Mouse (Mus musculus) kidney, embryonic 14.5 days (tissue): ENCODE measurements around the gene Pnkd. TPM values are rescaled to one million over a fixed set of nuclear protein-coding genes. Genes with fewer than 3 reads are reported as not detected.

Source experiments
- ATAC-seq: fragments of 200-750 bp; cut with Nextera tagmentation; 2 replicates; pipeline ENCODE4 v1.8.0; 2017; ENCODE audit warnings: moderate number of reproducible peaks, mild to moderate bottlenecking, moderate TSS enrichment, moderate library complexity; ENCODE audit not compliant: low FRiP score, low TSS enrichment
- H3K27ac ChIP-seq: fragments of 300-500 bp; sonication (generic); 2 replicates; pipeline ENCODE4 v1.5.1; 2014; ENCODE audit warnings: low read depth, mild to moderate bottlenecking, low read length, moderate library complexity, mixed read lengths
- H3K27me3 ChIP-seq: fragments of 300-500 bp; sonication (generic); 2 replicates; pipeline ENCODE4 v1.6.1; 2014; ENCODE audit warnings: mild to moderate bottlenecking, low read length; ENCODE audit not compliant: control insufficient read depth, insufficient read depth
- H3K36me3 ChIP-seq: fragments of 300-500 bp; sonication (generic); 2 replicates; pipeline ENCODE4 v1.6.1; 2014; ENCODE audit warnings: low read length, mixed read lengths; ENCODE audit not compliant: control insufficient read depth, insufficient read depth
- H3K4me1 ChIP-seq: fragments of 300-500 bp; sonication (generic); 2 replicates; pipeline ENCODE4 v1.6.1; 2014; ENCODE audit warnings: low read length, mixed read lengths; ENCODE audit not compliant: control insufficient read depth, insufficient read depth
- H3K4me2 ChIP-seq: fragments of 300-500 bp; sonication (generic); replicated peaks from 2 replicates; pipeline ENCODE4 v1.6.1; 2014; ENCODE audit warnings: low read depth, mild to moderate bottlenecking, low read length
- H3K4me3 ChIP-seq: fragments of 300-500 bp; sonication (generic); 2 replicates; pipeline ENCODE4 v1.5.1; 2014; ENCODE audit warnings: mild to moderate bottlenecking, low read length
- H3K9ac ChIP-seq: fragments of 300-500 bp; sonication (generic); 2 replicates; pipeline ENCODE4 v1.6.1; 2014; ENCODE audit warnings: low read depth, mild to moderate bottlenecking, low read length, moderate library complexity
- H3K9me3 ChIP-seq: fragments of 300-500 bp; sonication (generic); 2 replicates; pipeline ENCODE4 v1.6.1; 2016; ENCODE audit warnings: low read length; ENCODE audit not compliant: control insufficient read depth
- WGBS: fragments of 180-500 bp; shearing (Covaris S2); extraction: QIAGEN DNeasy Blood & Tissue Kit; methylation state at CpG from one replicate; pipeline ENCODE4 v1.1.7; 2014; 5-methylcytosine and 5-hydroxymethylcytosine counted together
- polyA plus RNA-seq: library from polyadenylated mRNA; unstranded; fragments of >200 nt; fragmentation: Nextera tagmentation; extraction: Ambion mirVana; gene quantifications from 2 replicates; pipeline ENCODE4 v1.2.1, GENCODE M21; 2014

The Pnkd gene
- polyA plus RNA-seq, 1 experiment from 2014 or later, result 126 TPM

- WGBS, result 6% methylated on average over 21 of the region's 21 CpGs
- Histone ChIP-seq H3K4me1 (peaks cover 27% of the 10 kb centered on the region), H3K9ac (peak overlapping the region; percentile 50; the same call in 1 of the 2 replicates), H3K9me3 (no peaks in the 10 kb centered on the region), H3K36me3 (peaks cover 21% of the 10 kb centered on the region), H3K27ac (peak overlapping the region; percentile 99), H3K4me2 (peak overlapping the region; percentile 99), H3K27me3 (no peaks in the 10 kb centered on the region), H3K4me3 (peak overlapping the region; percentile 94)
- ATAC-seq, result no peak
Observed at GRCm38 (mm10) chr1:74390287-74390906, 105.7 kb downstream of the Pnkd start.

GRCm38 (mm10) chr1:74390924-74391748, 106.4 kb downstream of the Pnkd start, which contains the start of gene Ctdsp1:
Gene Ctdsp1, plus strand, starts transcription at chr1:74391509.
- peak within 1 kb of the TSS; percentile 99 for H3K4me2 ChIP-seq
- peaks cover 27% of the 10 kb centered on the region for H3K4me1 ChIP-seq
- H3K27me3 ChIP-seq, result no peaks in the 10 kb centered on the region
- peaks cover 21% of the 10 kb centered on the region for H3K36me3 ChIP-seq
- ATAC-seq, result peak; percentile 78
- H3K9ac ChIP-seq, result peak within 1 kb of the TSS; percentile 99
- WGBS, result 2% methylated on average over 50 of the region's 51 CpGs
- H3K27ac ChIP-seq, result peak within 1 kb of the TSS; percentile 99
- peak within 1 kb of the TSS; percentile 94 for H3K4me3 ChIP-seq
- H3K9me3 ChIP-seq, result no peaks in the 10 kb centered on the region

GRCm38 (mm10) chr1:74391844-74392441, 107.2 kb downstream of the Pnkd start:
- peaks cover 21% of the 10 kb centered on the region for H3K36me3 ChIP-seq
- H3K4me2 ChIP-seq, result peak overlapping the region; percentile 99
- H3K9me3 ChIP-seq, result no peaks in the 10 kb centered on the region
- peaks cover 27% of the 10 kb centered on the region for H3K4me1 ChIP-seq
- H3K27ac ChIP-seq, result peak overlapping the region; percentile 99
- WGBS, result 0% methylated on average over 33 of the region's 63 CpGs
- peak; percentile 30 for ATAC-seq
- no peaks in the 10 kb centered on the region for H3K27me3 ChIP-seq
- peak overlapping the region; percentile 94 for H3K4me3 ChIP-seq
- peak overlapping the region; percentile 99 for H3K9ac ChIP-seq

- Histone ChIP-seq H3K4me3 (peak overlapping the region; percentile 94), H3K4me2 (peak overlapping the region; percentile 99), H3K9me3 (no peaks in the 10 kb centered on the region), H3K9ac (peak overlapping the region; percentile 99), H3K4me1 (peaks cover 27% of the 10 kb centered on the region), H3K36me3 (peaks cover 21% of the 10 kb centered on the region), H3K27me3 (no peaks in the 10 kb centered on the region), H3K27ac (peak overlapping the region; percentile 99)
- ATAC-seq, result peak; percentile 21
- WGBS, result 3% methylated on average over 16 of the region's 16 CpGs
Observed at GRCm38 (mm10) chr1:74392446-74392994, 107.8 kb downstream of the Pnkd start.

- Histone ChIP-seq H3K9me3 (no peaks in the 10 kb centered on the region), H3K36me3 (peaks cover 21% of the 10 kb centered on the region), H3K4me2 (peak overlapping the region; percentile 99), H3K4me3 (peak overlapping the region; percentile 94), H3K4me1 (peaks cover 27% of the 10 kb centered on the region), H3K9ac (peak overlapping the region; percentile 99), H3K27ac (peak overlapping the region; percentile 65; the same call in 1 of the 2 replicates), H3K27me3 (no peaks in the 10 kb centered on the region)
- ATAC-seq, result no peak
- 50% methylated on average over 7 of the region's 7 CpGs for WGBS
Observed at GRCm38 (mm10) chr1:74393010-74393409, 108.3 kb downstream of the Pnkd start.

GRCm38 (mm10) chr1:74393697-74394096, 109.0 kb downstream of the Pnkd start:
- WGBS, result 84% methylated on average over 9 of the region's 9 CpGs
- ATAC-seq, result no peak
- 0 out of 2 replicates have a peak overlapping the region, but pooled peaks have one; percentile 94 for H3K4me3 ChIP-seq
- no peak overlapping the region for H3K4me2 ChIP-seq
- H3K36me3 ChIP-seq, result peaks cover 21% of the 10 kb centered on the region
- H3K9me3 ChIP-seq, result no peaks in the 10 kb centered on the region
- H3K27me3 ChIP-seq, result no peaks in the 10 kb centered on the region
- H3K4me1 ChIP-seq, result peaks cover 27% of the 10 kb centered on the region
- H3K27ac ChIP-seq, result no peak overlapping the region
- 0 out of 2 replicates have a peak overlapping the region, but pooled peaks have one; percentile 99 for H3K9ac ChIP-seq

- no peaks in the 10 kb centered on the region for H3K27me3 ChIP-seq
- H3K4me1 ChIP-seq, result peaks cover 27% of the 10 kb centered on the region
- no peak overlapping the region for H3K4me3 ChIP-seq
- H3K36me3 ChIP-seq, result peaks cover 21% of the 10 kb centered on the region
- no peak overlapping the region for H3K9ac ChIP-seq
- no peak overlapping the region for H3K4me2 ChIP-seq
- H3K9me3 ChIP-seq, result no peaks in the 10 kb centered on the region
- WGBS, result 91% methylated on average over 9 of the region's 9 CpGs
- ATAC-seq, result no peak
- no peak overlapping the region for H3K27ac ChIP-seq
Observed at GRCm38 (mm10) chr1:74394311-74394710, 109.6 kb downstream of the Pnkd start.

- Histone ChIP-seq H3K4me1 (peaks cover 24% of the 10 kb centered on the region), H3K4me3 (no peak overlapping the region), H3K27me3 (no peaks in the 10 kb centered on the region), H3K4me2 (no peak overlapping the region), H3K36me3 (peaks cover 21% of the 10 kb centered on the region), H3K9me3 (no peaks in the 10 kb centered on the region), H3K9ac (no peak overlapping the region), H3K27ac (no peak overlapping the region)
- 93% methylated on average over 15 of the region's 15 CpGs for WGBS
- ATAC-seq, result no peak
Observed at GRCm38 (mm10) chr1:74394858-74395257, 110.1 kb downstream of the Pnkd start.
